Mouse (Mus musculus) ES-Bruce4 (cell line): Measurements from ENCODE around the gene Magi1. TPM values are rescaled to one million over a fixed set of nuclear protein-coding genes. Genes with fewer than 3 reads are reported as not detected.

Experiments
- H3K27ac ChIP-seq: 2 replicates; pipeline ENCODE4 v1.5.1; 2012; ENCODE audit warnings: low read length, inconsistent platforms; ENCODE audit not compliant: insufficient read depth
- H3K27me3 ChIP-seq: 2 replicates; pipeline ENCODE4 v1.6.1; 2012; ENCODE audit warnings: mild to moderate bottlenecking, low read length, inconsistent platforms; ENCODE audit not compliant: control insufficient read depth, poor library complexity, insufficient read depth, severe bottlenecking
- H3K36me3 ChIP-seq: 2 replicates; pipeline ENCODE4 v1.6.1; 2012; ENCODE audit warnings: inconsistent platforms, mild to moderate bottlenecking, low read length, moderate library complexity; ENCODE audit not compliant: control insufficient read depth, poor library complexity, insufficient read depth, severe bottlenecking
- H3K4me1 ChIP-seq: one replicate; pipeline ENCODE4 v1.8.1; 2011; ENCODE audit warnings: low read length; ENCODE audit not compliant: control insufficient read depth, insufficient read depth
- H3K4me3 ChIP-seq: 2 replicates; pipeline ENCODE4 v1.5.1; 2011; ENCODE audit warnings: low read depth, mild to moderate bottlenecking, low read length
- H3K9ac ChIP-seq: 2 replicates; pipeline ENCODE4 v1.6.1; 2012; ENCODE audit warnings: low read depth, mild to moderate bottlenecking, inconsistent platforms; ENCODE audit not compliant: poor library complexity, severe bottlenecking
- H3K9me3 ChIP-seq: replicated peaks from 2 replicates; pipeline ENCODE4 v1.6.1; 2012; ENCODE audit warnings: mild to moderate bottlenecking, low read length, inconsistent platforms; ENCODE audit not compliant: control insufficient read depth, poor library complexity, insufficient read depth, severe bottlenecking
- CTCF ChIP-seq: IDR thresholded peaks from one replicate; pipeline ENCODE4 v1.8.1; 2011; ENCODE audit warnings: low read depth, low read length
- EP300 ChIP-seq: IDR thresholded peaks from 2 replicates; pipeline ENCODE4 v1.6.1; 2011; ENCODE audit warnings: low read depth, low read length; ENCODE audit not compliant: insufficient read depth
- POLR2A ChIP-seq: IDR thresholded peaks from one replicate; pipeline ENCODE4 v1.8.1; 2011; ENCODE audit warnings: low read length; ENCODE audit not compliant: insufficient read depth
- polyA plus RNA-seq: library from polyadenylated mRNA; stranded (reverse); fragments of >200 nt; gene quantifications from 2 replicates; pipeline ENCODE4 v1.2.4, GENCODE M21; 2011; ENCODE audit warnings: low read depth; ENCODE audit not compliant: missing spikeins, insufficient read depth, insufficient read length

Magi1 gene
- polyA plus RNA-seq, 1 experiment = 22.4 TPM

DNA sequence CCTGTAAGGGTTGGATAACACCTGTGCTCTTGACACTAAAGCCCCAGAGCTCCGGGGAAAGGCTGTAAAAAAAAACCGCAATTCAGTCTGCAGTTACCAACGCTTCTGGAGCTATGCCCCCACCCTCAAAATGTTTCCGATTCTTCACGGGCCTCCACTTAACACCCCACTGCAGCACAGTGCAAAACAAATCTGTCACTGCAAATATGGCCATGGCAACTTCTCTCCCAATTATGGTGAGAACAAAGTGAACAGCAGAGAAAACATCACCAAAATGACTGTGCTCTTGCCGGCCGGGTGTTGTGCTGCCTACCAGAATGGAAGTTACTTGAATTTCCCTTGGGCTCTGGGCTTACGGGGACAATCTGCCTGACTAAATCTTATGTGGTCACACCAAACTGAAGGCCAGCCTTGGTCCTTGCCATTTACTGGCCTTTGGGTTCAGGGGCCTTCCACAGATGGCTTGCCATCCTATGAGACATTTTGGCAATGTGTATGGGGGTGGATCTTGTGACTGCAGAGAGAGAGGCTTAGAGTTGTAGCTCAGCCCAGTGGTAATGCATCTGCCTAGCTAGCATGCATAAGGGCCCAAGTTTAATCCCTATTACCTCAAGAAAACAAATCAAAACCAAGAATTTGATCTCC, 286.8 kb downstream of the Magi1 start:
- Histone ChIP-seq H3K27me3 (no peaks in the 10 kb centered on the region), H3K27ac (no peak overlapping the region), H3K9ac (no peak overlapping the region), H3K36me3 (no peaks in the 10 kb centered on the region), H3K9me3 (no peaks in the 10 kb centered on the region), H3K4me1 (no peaks in the 10 kb centered on the region), H3K4me3 (no peak overlapping the region)
- no peak for TF ChIP-seq EP300
- TF ChIP-seq POLR2A = no peak
- TF ChIP-seq CTCF = no peak

DNA sequence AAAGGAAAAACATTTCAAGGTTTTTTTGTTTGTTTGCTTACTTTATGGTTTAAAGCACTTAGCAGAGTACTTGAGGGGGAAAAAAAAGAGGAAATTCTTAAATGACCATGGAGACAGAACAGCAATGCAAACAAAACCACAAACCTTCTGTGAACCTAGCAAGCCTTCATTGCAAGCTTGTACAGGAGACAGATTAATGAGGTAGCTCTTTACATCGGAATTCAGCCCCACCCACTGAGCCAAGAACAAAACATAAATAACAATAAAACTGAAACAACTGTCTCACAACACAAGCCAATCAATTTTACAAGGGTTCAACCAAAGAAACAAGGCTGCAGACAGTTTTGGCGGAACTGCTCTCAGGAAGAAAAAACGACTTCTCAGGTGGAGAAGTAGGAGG, 296.2 kb downstream of the Magi1 start:
- no peak for TF ChIP-seq CTCF
- TF ChIP-seq EP300 = no peak
- TF ChIP-seq POLR2A = no peak
- H3K9me3 ChIP-seq = no peaks in the 10 kb centered on the region
- no peak overlapping the region for H3K9ac ChIP-seq
- H3K27me3 ChIP-seq = no peaks in the 10 kb centered on the region
- no peak overlapping the region for H3K4me3 ChIP-seq
- peaks cover 4% of the 10 kb centered on the region for H3K4me1 ChIP-seq
- H3K27ac ChIP-seq = peak overlapping the region; percentile 60; the same call in 1 of the 2 replicates
- no peaks in the 10 kb centered on the region for H3K36me3 ChIP-seq

DNA sequence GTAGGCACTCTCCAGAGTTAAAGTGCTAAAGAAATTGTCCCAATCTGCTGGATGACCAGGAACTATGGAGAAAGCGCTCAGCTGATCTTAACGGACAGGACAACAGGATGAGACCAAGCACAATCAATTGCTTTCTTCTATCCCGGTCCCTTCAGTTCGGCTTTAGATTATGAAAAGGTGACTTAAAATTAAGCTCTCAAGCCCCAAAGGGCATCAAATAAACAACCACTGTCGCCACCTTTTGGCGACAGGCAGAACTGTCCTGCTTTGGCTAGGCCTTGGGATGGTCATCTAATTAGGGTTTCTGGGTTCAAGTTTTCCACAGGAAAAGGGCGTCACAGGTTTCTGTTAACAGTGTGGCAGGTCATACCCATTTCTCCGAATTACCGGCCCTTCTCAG, 298.6 kb downstream of the Magi1 start:
- H3K4me3 ChIP-seq = no peak overlapping the region

DNA sequence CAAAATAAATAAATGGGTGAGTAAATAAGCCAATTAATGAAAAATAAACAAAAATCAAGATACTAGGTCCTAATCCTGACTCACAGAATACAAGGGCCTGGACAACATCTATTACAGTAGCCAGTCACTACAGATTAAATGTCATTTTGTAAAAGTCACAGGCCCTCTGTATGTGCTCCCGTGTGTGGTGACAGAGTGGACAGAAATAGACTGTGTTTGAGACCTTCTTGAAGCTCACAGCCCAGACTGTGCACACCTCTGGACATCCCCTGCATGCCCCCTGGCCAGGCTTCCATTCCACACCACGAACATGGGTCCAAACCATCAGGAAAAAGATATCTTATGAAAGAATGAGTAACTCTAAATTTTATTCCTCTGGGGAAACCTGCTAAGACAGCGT, 300.2 kb downstream of the Magi1 start:
- Histone ChIP-seq H3K4me1 (peaks cover 7% of the 10 kb centered on the region), H3K27me3 (no peaks in the 10 kb centered on the region), H3K9me3 (no peaks in the 10 kb centered on the region), H3K9ac (no peak overlapping the region), H3K36me3 (no peaks in the 10 kb centered on the region), H3K27ac (no peak overlapping the region), H3K4me3 (no peak overlapping the region)
- no peak for TF ChIP-seq CTCF
- TF ChIP-seq POLR2A = no peak
- no peak for TF ChIP-seq EP300

More for the DNA sequence above, 298.6 kb downstream of the Magi1 start:
- H3K4me1 ChIP-seq = peaks cover 7% of the 10 kb centered on the region
- H3K36me3 ChIP-seq = no peaks in the 10 kb centered on the region
- H3K27me3 ChIP-seq = no peaks in the 10 kb centered on the region
- TF ChIP-seq POLR2A = no peak
- TF ChIP-seq CTCF = peak; percentile 58
- no peak for TF ChIP-seq EP300
- peak overlapping the region; percentile 25; the same call in 1 of the 2 replicates for H3K9ac ChIP-seq
- no peaks in the 10 kb centered on the region for H3K9me3 ChIP-seq
- H3K27ac ChIP-seq = no peak overlapping the region; the same call in 1 of the 2 replicates

DNA sequence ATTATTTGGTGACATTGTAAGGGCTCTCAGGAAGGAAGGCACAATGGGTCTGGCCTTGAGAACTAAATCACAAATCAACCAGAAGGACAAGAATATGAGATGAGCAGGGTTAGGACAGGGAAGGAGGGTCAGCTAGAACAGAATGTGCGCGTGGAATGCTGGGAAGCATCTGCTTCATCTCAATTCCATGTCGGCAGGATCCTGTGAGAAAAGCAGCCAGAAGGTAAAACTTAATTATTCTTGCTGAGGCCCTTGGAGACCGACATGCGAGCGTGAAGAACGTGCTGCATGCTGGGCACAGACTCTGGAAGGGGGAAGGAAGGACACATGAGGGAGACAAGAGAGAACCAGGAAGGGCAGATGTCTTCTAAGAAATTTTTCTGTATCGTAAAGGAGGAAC, 302.5 kb downstream of the Magi1 start:
- Histone ChIP-seq H3K4me1 (peaks cover 6% of the 10 kb centered on the region), H3K9me3 (no peaks in the 10 kb centered on the region), H3K9ac (no peak overlapping the region), H3K36me3 (no peaks in the 10 kb centered on the region), H3K4me3 (no peak overlapping the region), H3K27me3 (no peaks in the 10 kb centered on the region), H3K27ac (no peak overlapping the region)
- no peak for TF ChIP-seq POLR2A
- TF ChIP-seq CTCF = no peak
- no peak for TF ChIP-seq EP300

DNA sequence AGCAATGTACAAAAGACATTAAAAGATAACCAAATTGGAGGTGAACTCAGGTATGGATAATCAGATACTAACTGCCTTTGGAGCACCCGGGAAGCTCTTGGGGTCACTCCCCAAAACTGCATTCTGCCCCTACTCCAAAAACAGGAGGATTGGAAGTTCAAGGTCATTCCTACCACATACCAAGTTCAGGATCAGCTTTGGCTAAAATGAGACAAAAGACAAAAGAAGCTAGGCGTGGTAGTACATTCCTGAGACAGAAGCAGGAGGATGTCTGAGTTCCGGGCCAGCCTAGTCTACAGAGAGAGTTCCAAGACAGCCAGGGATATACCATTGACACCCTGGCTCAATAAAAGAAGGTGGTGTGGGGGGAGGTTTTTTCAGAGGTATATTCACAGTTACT, 304.5 kb downstream of the Magi1 start:
- TF ChIP-seq POLR2A = no peak
- TF ChIP-seq EP300 = no peak
- no peak for TF ChIP-seq CTCF
- Histone ChIP-seq H3K4me1 (peaks cover 6% of the 10 kb centered on the region), H3K27ac (peak overlapping the region; percentile 71), H3K4me3 (no peak overlapping the region), H3K27me3 (no peaks in the 10 kb centered on the region), H3K36me3 (no peaks in the 10 kb centered on the region), H3K9me3 (no peaks in the 10 kb centered on the region), H3K9ac (no peak overlapping the region)
